Mouse (Mus musculus): ENCODE measurements around the gene Gm3618.
"Not testable (repeated sequence)": the region's sequence is repeated elsewhere in the genome, so short reads cannot be mapped to it uniquely, and the experiment has no call there.

Gm3618 gene

GRCm38 (mm10) chr14:6343578-6343977 is at the start of gene Gm3618:
TSS of gene Gm3618 (minus strand) at chr14:6343678.
- in situ Hi-C loops (cut with MboI) = not testable (repeated sequence)

- in situ Hi-C loops (cut with MboI) = not testable (repeated sequence)
Measured at GRCm38 (mm10) chr14:6390219-6390618, 46.7 kb upstream of the Gm3618 start, which contains the start of gene Gm16440. TSS of gene Gm16440 (minus strand) at chr14:6390319.

- in situ Hi-C loops (cut with MboI) = not testable (repeated sequence)
Measured at GRCm38 (mm10) chr14:6304743-6305142, 38.7 kb downstream of the Gm3618 start, which contains the start of gene Gm21103. TSS of gene Gm21103 (minus strand) at chr14:6304843.

- in situ Hi-C loops (cut with MboI) = not testable (repeated sequence)
Measured at GRCm38 (mm10) chr14:6286931-6287715, 56.4 kb downstream of the Gm3618 start, which contains the start of gene Gm3411. TSS of gene Gm3411 (minus strand) at chr14:6287250.
